8 mouse cellular contexts compared by ENCODE assay signal in the genomic region with DNA sequence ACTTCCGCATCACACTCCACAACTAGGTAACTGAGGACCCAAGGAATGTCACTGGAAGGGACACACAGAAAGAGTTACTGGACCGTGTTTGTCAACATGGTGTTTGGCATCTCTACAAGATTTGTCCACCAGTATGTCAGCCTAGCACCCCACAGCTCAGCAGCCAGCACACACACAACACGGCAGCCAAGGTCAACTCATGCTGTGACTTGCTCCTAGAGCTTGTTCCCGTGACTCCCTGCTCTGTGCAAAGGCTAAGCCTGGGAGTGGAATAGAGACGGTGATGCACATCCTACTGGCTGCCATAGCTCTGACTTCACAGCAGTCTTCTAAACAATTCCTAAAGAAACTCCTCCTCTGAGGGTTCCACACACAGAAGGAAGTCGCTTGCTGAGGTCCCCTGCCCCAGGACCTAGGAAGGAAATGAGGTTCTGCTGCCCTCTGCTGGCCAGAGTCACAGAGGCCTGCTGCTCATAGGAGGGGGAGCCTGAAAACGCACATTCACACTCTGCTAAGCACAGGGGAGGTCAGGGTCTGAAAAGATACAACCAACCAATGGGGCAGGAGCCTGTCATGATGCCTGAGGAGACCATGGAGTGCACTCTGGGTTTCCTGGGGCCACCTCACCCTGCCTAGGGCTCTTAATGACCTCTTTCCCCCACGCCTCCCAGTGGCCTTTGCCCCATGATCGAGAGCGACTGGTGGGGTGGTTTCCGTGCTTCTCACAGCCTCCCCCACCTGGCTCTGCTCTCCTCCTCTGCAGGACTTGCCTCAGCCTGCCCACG. TPM values are rescaled to one million over a fixed set of nuclear protein-coding genes. Genes with fewer than 3 reads are reported as not detected.
DNase-seq lines count a peak whose midpoint lies in the region; ATAC-seq and TF ChIP-seq lines count a peak whose summit lies in the region.

No protein-coding gene starts in this region.

- no peaks in the 10 kb centered on the region for H3K27me3 ChIP-seq in embryonic facial prominence, embryonic 12.5 days
- no peaks in the 10 kb centered on the region for H3K27me3 ChIP-seq in heart, adult 2 months (ENCODE audit: control insufficient read depth, insufficient read depth, low read length)
- H3K27me3 ChIP-seq in kidney, adult 2 months (replicated peaks; ENCODE audit: control insufficient read depth, insufficient read depth, low read length), result no peaks in the 10 kb centered on the region
- no peaks in the 10 kb centered on the region for H3K27me3 ChIP-seq in liver, adult 2 months (ENCODE audit: control insufficient read depth, insufficient read depth, low read length)
- no peaks in the 10 kb centered on the region for H3K27me3 ChIP-seq in stomach, embryonic 14.5 days (ENCODE audit: control insufficient read depth, insufficient read depth, low read length)

- H3K4me3 ChIP-seq in embryonic facial prominence, embryonic 12.5 days, result no peak overlapping the region
- H3K4me3 ChIP-seq in heart, adult 2 months, result no peak overlapping the region
- no peak overlapping the region for H3K4me3 ChIP-seq in kidney, adult 2 months (ENCODE audit: insufficient read depth, low read depth, low read length)
- H3K4me3 ChIP-seq in liver, adult 2 months (ENCODE audit: insufficient read depth, low read depth, low read length), result no peak overlapping the region
- no peak overlapping the region for H3K4me3 ChIP-seq in stomach, embryonic 14.5 days (ENCODE audit: low read depth, low read length)

- peak; percentile 86 for TF ChIP-seq EP300 in heart, adult 2 months (IDR thresholded peaks at IDR 0.05; ENCODE audit: insufficient read depth, low read depth, low read length)

- peak overlapping the region; percentile 24; the same call in 1 of the 2 replicates for H3K9ac ChIP-seq in embryonic facial prominence, embryonic 12.5 days
- peak overlapping the region; percentile 22; the same call in 1 of the 2 replicates for H3K9ac ChIP-seq in heart, adult 2 months (ENCODE audit: low read depth, low read length)
- peak overlapping the region; percentile 28; the same call in 1 of the 2 replicates for H3K9ac ChIP-seq in liver, adult 2 months (ENCODE audit: low read depth, low read length)
- no peak overlapping the region for H3K9ac ChIP-seq in stomach, embryonic 14.5 days (replicated peaks; ENCODE audit: low read depth, low read length)

- TF ChIP-seq CTCF in heart, adult 2 months (IDR thresholded peaks at IDR 0.05), result peak; percentile 97
- TF ChIP-seq CTCF in kidney, adult 2 months (conservative IDR thresholded peaks at IDR 0.05; ENCODE audit: insufficient read depth, insufficient read length, low read depth, low read length), result peak; percentile 92
- TF ChIP-seq CTCF in liver, adult 2 months (IDR thresholded peaks at IDR 0.05; ENCODE audit: low read depth, low read length), result peak; percentile 99

- 46% methylated on average over 12 of the region's 12 CpGs for WGBS in embryonic facial prominence, embryonic 12.5 days
- WGBS in heart, adult 2 months, result 33% methylated on average over 12 of the region's 12 CpGs
- WGBS in kidney, adult 2 months, result 25% methylated on average over 12 of the region's 12 CpGs
- 14% methylated on average over 12 of the region's 12 CpGs for WGBS in liver, adult 2 months
- 42% methylated on average over 12 of the region's 12 CpGs for WGBS in stomach, embryonic 14.5 days

- intact Hi-C loops in heart, adult 2 months (cut with DNase I), result loop anchor here (1.0 to 10.0 kb wide), 5 partner anchors 69 to 375 kb away; partner anchors contain the start of gene Adarb1

- peak; percentile 74 for ATAC-seq in embryonic facial prominence, embryonic 12.5 days (ENCODE audit: insufficient number of reproducible peaks, insufficient read depth, low FRiP score, low TSS enrichment)
- peak; percentile 77 for ATAC-seq in stomach, embryonic 14.5 days (ENCODE audit: insufficient number of reproducible peaks, insufficient read depth, low FRiP score, low read depth)

- H3K4me2 ChIP-seq in embryonic facial prominence, embryonic 12.5 days (replicated peaks), result no peak overlapping the region
- no peak overlapping the region for H3K4me2 ChIP-seq in stomach, embryonic 14.5 days (replicated peaks; ENCODE audit: low read depth, low read length)

- H3K27ac ChIP-seq in embryonic facial prominence, embryonic 12.5 days, result no peak overlapping the region
- H3K27ac ChIP-seq in heart, adult 2 months, result no peak overlapping the region
- H3K27ac ChIP-seq in kidney, adult 2 months (ENCODE audit: insufficient read depth, low read depth, low read length), result peak overlapping the region; percentile 61
- peak overlapping the region; percentile 75 for H3K27ac ChIP-seq in liver, adult 2 months (replicated peaks; ENCODE audit: insufficient read depth, low read depth, low read length)
- peak overlapping the region; percentile 28; the same call in 1 of the 2 replicates for H3K27ac ChIP-seq in stomach, embryonic 14.5 days (ENCODE audit: low read length)

- DNase-seq in 3T3-L1 (ENCODE audit: low read depth, low spot score), result peak; percentile 88
- peak; percentile 88 for DNase-seq in adrenal gland, postnatal 25 days
- DNase-seq in heart, adult 2 months, result peak; percentile 83 to 92
- peak; percentile 87 for DNase-seq in kidney, adult 2 months
- peak; percentile 85 for DNase-seq in liver, adult 2 months (ENCODE audit: extremely low read depth, low read depth, low spot score)
- peak; percentile 88 for DNase-seq in naive thymus-derived CD4-positive, alpha-beta T cell, adult 2 months (ENCODE audit: low read depth)

- peaks cover 69% of the 10 kb centered on the region for H3K36me3 ChIP-seq in embryonic facial prominence, embryonic 12.5 days
- H3K36me3 ChIP-seq in heart, adult 2 months (ENCODE audit: control insufficient read depth, insufficient read depth, low read length), result no peaks in the 10 kb centered on the region
- H3K36me3 ChIP-seq in kidney, adult 2 months (ENCODE audit: control insufficient read depth, insufficient read depth, low read length), result no peaks in the 10 kb centered on the region
- no peaks in the 10 kb centered on the region for H3K36me3 ChIP-seq in liver, adult 2 months (ENCODE audit: control insufficient read depth, insufficient read depth, low read length)
- peaks cover 33% of the 10 kb centered on the region for H3K36me3 ChIP-seq in stomach, embryonic 14.5 days (ENCODE audit: control insufficient read depth, insufficient read depth, low read length)

- H3K79me2 ChIP-seq in heart, adult 2 months (replicated peaks; ENCODE audit: control insufficient read depth, insufficient read depth, low read length), result no peaks in the 10 kb centered on the region
- H3K79me2 ChIP-seq in liver, adult 2 months (ENCODE audit: control insufficient read depth, insufficient read depth, low read length), result peaks cover 10% of the 10 kb centered on the region; the same call in 1 of the 2 replicates

- TF ChIP-seq POLR2A in heart, adult 2 months (IDR thresholded peaks at IDR 0.05; ENCODE audit: insufficient read depth, low read depth, low read length), result no peak
- no peak for TF ChIP-seq POLR2A in kidney, adult 2 months (IDR thresholded peaks at IDR 0.05; ENCODE audit: low read depth, low read length)
- TF ChIP-seq POLR2A in liver, adult 2 months (IDR thresholded peaks at IDR 0.05; ENCODE audit: extremely low read depth, insufficient read depth, low read length), result no peak

- peaks cover 6% of the 10 kb centered on the region for H3K4me1 ChIP-seq in embryonic facial prominence, embryonic 12.5 days
- H3K4me1 ChIP-seq in heart, adult 2 months (ENCODE audit: control insufficient read depth, insufficient read depth, low read length), result peaks cover 8% of the 10 kb centered on the region
- H3K4me1 ChIP-seq in kidney, adult 2 months (ENCODE audit: control insufficient read depth, insufficient read depth, low read length), result peaks cover 55% of the 10 kb centered on the region
- peaks cover 38% of the 10 kb centered on the region for H3K4me1 ChIP-seq in liver, adult 2 months (ENCODE audit: control insufficient read depth, insufficient read depth, low read length)
- H3K4me1 ChIP-seq in stomach, embryonic 14.5 days (ENCODE audit: control insufficient read depth, insufficient read depth, low read length), result peaks cover 10% of the 10 kb centered on the region

- H3K9me3 ChIP-seq in embryonic facial prominence, embryonic 12.5 days, result no peaks in the 10 kb centered on the region
- H3K9me3 ChIP-seq in stomach, embryonic 14.5 days (ENCODE audit: control insufficient read depth, low read depth, low read length), result no peaks in the 10 kb centered on the region

RNA-seq across cellular contexts. Expression of gene Fam207a, which starts 6.0 kb away (rescaled TPM):
- total RNA-seq in adrenal gland, postnatal 25 days (2021), result 23.1 and 24.6 TPM in 2 replicates
- 48.8 and 51.0 TPM in 2 replicates for polyA plus RNA-seq in embryonic facial prominence, embryonic 12.5 days (2016; fragmentation: Nextera tagmentation; extraction: Ambion mirVana)
- 10 to 100 TPM in 1 of 2 experiments, 1 to 10 TPM in 1; 8.2 to 10.3 TPM for total RNA-seq in heart, adult 2 months (2021)
- 10.4 and 11.1 TPM in 2 replicates for polyA plus RNA-seq in heart, adult 2 months (2012; rRNA removed)
- polyA plus RNA-seq in kidney, adult 2 months (2012; rRNA removed), result 30.5 and 31.4 TPM in 2 replicates
- total RNA-seq in liver, adult 2 months (2014; rRNA removed), result 12.7 and 15.5 TPM in 2 replicates
- polyA plus RNA-seq in liver, adult 2 months (2012; rRNA removed), result 24.3 and 27.3 TPM in 2 replicates
- polyA plus RNA-seq in stomach, embryonic 14.5 days (2014; fragmentation: Nextera tagmentation; extraction: Ambion mirVana), result 31.0 and 34.2 TPM in 2 replicates

RNA-seq across cellular contexts. Expression of gene Itgb2, which starts 20.5 kb away (rescaled TPM):
- 2.2 and 3.3 TPM in 2 replicates for total RNA-seq in adrenal gland, postnatal 25 days (2021)
- polyA plus RNA-seq in embryonic facial prominence, embryonic 12.5 days (2016; fragmentation: Nextera tagmentation; extraction: Ambion mirVana), result 0.81 and 1.3 TPM in 2 replicates
- total RNA-seq in heart, adult 2 months (2021), result 10 to 100 TPM in 1 of 2 experiments, 1 to 10 TPM in 1; 7.1 to 11.2 TPM
- 6.0 and 11.6 TPM in 2 replicates for polyA plus RNA-seq in heart, adult 2 months (2012; rRNA removed)
- 6.5 and 13.6 TPM in 2 replicates for polyA plus RNA-seq in kidney, adult 2 months (2012; rRNA removed)
- 4.8 and 5.6 TPM in 2 replicates for total RNA-seq in liver, adult 2 months (2014; rRNA removed)
- polyA plus RNA-seq in liver, adult 2 months (2012; rRNA removed), result 4.2 and 5.6 TPM in 2 replicates
- 2.7 and 3.1 TPM in 2 replicates for polyA plus RNA-seq in stomach, embryonic 14.5 days (2014; fragmentation: Nextera tagmentation; extraction: Ambion mirVana)

Comparison
In these comparisons a context has a peak if more than half of its experiments do, and no peak if none do; other contexts are left out.
1. H3K27ac ChIP-seq: peak in kidney, adult 2 months (single experiment), liver, adult 2 months (single experiment) and stomach, embryonic 14.5 days (single experiment); none in embryonic facial prominence, embryonic 12.5 days (single experiment) and heart, adult 2 months (single experiment).
2. Peak in every context shown above with its lines, with median percentiles within 50 percentile points of each other: DNase-seq and CTCF ChIP-seq.